Mouse (Mus musculus) B cell, adult 2 months (primary cell): ENCODE measurements around the gene Pisd.

ENCODE experiments used
- DNase-seq, 2 experiments: peaks; one replicate each; pipeline ENCODE4 v3.0.0; 2022

The Pisd gene

GRCm38 (mm10) chr5:32693411-32693810, 92.0 kb downstream of the Pisd start:
- DNase-seq = no peak
